Mouse (Mus musculus) hindbrain, embryonic 11.5 days (tissue): Measurements from ENCODE around the gene Ndnf. TPM values are rescaled to one million over a fixed set of nuclear protein-coding genes. Genes with fewer than 3 reads are reported as not detected.

Experiments
- polyA plus RNA-seq: library from polyadenylated mRNA; unstranded; fragments of >200 nt; fragmentation: Nextera tagmentation; extraction: Ambion mirVana; gene quantifications from 2 replicates; pipeline ENCODE4 v1.2.1, GENCODE M21; 2014

The Ndnf gene
- polyA plus RNA-seq, 1 experiment from 2014 or later, result 19.3 TPM

Other genes starting within 250 kb of the Ndnf start
- gene Tnip3, start 146.3 kb upstream of the Ndnf start, polyA plus RNA-seq, result 0.13 TPM in 1 of 2 replicates, not detected in the other
- gene Prdm5, start 107.4 kb downstream of the Ndnf start, polyA plus RNA-seq, result 16.2 and 16.4 TPM in 2 replicates